Mouse (Mus musculus): ENCODE data around the gene Cmtr2. TPM values are rescaled to one million over a fixed set of nuclear protein-coding genes. Genes with fewer than 3 reads are reported as not detected.

Cmtr2 gene
- polyA plus RNA-seq, 1 experiment from 2014 or later = 12.9 TPM

DNA sequence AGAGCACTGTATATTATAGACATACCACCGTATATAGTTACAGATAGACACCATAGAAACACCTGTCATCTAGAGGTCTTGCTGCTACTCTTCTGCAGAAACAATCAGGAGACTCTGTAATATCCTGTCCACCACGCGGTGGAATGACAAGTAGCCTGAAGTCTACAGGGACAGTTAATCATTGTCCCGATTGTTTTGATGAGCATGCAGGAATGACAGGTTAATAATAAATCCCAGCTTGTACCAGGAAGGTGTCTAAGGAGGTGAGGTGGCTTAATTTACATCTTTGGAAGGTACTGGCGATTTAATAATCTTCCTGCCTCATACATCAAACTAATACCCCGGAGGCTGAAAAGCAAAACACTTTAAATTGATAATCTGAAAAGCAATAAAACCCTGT is 15.3 kb downstream of the Cmtr2 start:
- no peaks in the 10 kb centered on the region for H3K27me3 ChIP-seq (replicated peaks; ENCODE audit: control insufficient read depth, insufficient read depth, low read length)
- DNase-seq (ENCODE audit: low spot score) (no peak), ATAC-seq (no peak)
- 87% methylated on average over 6 of the region's 6 CpGs for WGBS
- H3K9me3 ChIP-seq (replicated peaks; ENCODE audit: control insufficient read depth, low read length) = no peaks in the 10 kb centered on the region
- no peaks in the 10 kb centered on the region for H3K4me1 ChIP-seq (ENCODE audit: control insufficient read depth, insufficient read depth, low read length)
- H3K36me3 ChIP-seq (ENCODE audit: control insufficient read depth, insufficient read depth, low read length) = no peaks in the 10 kb centered on the region
- no peak overlapping the region for H3K4me3 ChIP-seq (ENCODE audit: low read depth, low read length)
- H3K9ac ChIP-seq (ENCODE audit: low read length) = no peak overlapping the region
- H3K4me2 ChIP-seq (ENCODE audit: low read length) = no peak overlapping the region
- H3K27ac ChIP-seq (ENCODE audit: low read depth, low read length) = no peak overlapping the region

DNA sequence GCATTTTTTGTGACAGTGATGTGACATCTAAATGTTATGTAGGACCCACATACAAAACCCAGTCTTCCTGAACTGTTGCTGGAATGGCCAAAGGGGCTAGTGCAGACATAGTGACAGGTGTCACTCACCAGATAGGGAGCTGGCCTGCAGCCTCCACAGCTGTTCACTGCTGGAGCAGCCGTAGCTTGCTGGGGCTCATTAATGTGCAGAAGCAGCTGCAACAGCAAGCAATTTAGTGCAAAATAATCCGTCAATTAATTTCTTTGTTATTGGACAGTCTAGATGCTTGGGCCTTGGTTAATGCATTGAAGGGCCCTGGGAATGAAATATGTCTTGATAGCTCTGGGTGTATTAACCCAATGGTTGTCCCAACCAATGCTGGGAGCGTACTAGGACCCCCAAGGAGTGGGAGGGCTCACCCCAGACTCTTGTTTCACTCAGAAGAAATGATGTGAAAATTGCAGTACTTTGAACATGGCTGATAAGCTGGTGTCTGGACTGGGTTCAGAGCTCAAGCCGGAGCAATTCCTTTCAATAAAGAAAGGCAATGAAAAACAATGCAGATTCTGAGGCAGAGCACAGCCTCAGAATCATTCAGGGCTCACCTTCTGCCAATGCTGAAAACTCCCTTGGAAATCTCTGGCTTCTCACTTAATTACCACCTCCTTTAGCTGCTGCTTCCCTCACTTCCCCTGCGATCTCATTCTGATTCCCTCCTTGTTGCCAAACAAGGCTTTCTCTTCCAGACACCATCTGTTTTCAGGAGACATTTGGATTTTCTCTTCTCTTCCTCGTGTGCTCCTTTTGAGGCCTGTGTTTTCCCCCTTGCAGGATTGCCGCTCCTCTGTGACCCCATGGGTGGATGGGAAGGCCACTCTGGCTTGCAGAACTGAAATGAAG is 27.1 kb downstream of the Cmtr2 start:
- Histone ChIP-seq H3K4me2 (ENCODE audit: low read length) (no peak overlapping the region), H3K9me3 (replicated peaks; ENCODE audit: control insufficient read depth, low read length) (no peaks in the 10 kb centered on the region), H3K4me3 (ENCODE audit: low read depth, low read length) (no peak overlapping the region), H3K27me3 (replicated peaks; ENCODE audit: control insufficient read depth, insufficient read depth, low read length) (no peaks in the 10 kb centered on the region), H3K4me1 (ENCODE audit: control insufficient read depth, insufficient read depth, low read length) (peaks cover 10% of the 10 kb centered on the region), H3K9ac (ENCODE audit: low read length) (no peak overlapping the region), H3K27ac (ENCODE audit: low read depth, low read length) (peak overlapping the region; percentile 75), H3K36me3 (ENCODE audit: control insufficient read depth, insufficient read depth, low read length) (no peaks in the 10 kb centered on the region)
- DNase-seq (ENCODE audit: low spot score) (peak; percentile 67), ATAC-seq (peak; percentile 66)
- 26% methylated on average over 7 of the region's 7 CpGs for whole genome bisulfite sequencing

DNA sequence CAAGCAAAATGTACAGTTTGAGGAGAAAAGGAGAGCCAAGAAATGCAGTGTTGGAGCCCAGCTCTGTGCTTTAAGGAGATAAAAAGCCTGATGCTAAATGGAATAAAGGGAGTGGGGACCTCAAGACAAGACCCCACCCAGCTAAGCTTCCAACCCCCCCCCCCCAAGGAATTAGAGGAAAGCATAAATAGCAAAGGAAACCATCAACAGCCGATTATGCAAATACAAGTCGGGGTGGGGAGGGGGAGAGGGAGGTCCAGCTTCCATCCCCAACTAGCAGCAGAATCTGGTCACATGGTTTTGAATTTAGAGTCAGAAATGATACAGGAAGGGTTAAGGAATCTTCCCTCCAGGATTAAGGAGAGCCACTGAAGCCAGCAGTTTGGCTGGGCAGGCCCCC is 29.1 kb downstream of the Cmtr2 start:
- Histone ChIP-seq H3K36me3 (ENCODE audit: control insufficient read depth, insufficient read depth, low read length) (no peaks in the 10 kb centered on the region), H3K4me1 (ENCODE audit: control insufficient read depth, insufficient read depth, low read length) (peaks cover 10% of the 10 kb centered on the region), H3K27me3 (replicated peaks; ENCODE audit: control insufficient read depth, insufficient read depth, low read length) (no peaks in the 10 kb centered on the region), H3K4me3 (ENCODE audit: low read depth, low read length) (no peak overlapping the region), H3K9me3 (replicated peaks; ENCODE audit: control insufficient read depth, low read length) (no peaks in the 10 kb centered on the region), H3K27ac (ENCODE audit: low read depth, low read length) (no peak overlapping the region), H3K4me2 (ENCODE audit: low read length) (no peak overlapping the region), H3K9ac (ENCODE audit: low read length) (no peak overlapping the region)
- ATAC-seq (no peak), DNase-seq (ENCODE audit: low spot score) (no peak)
- 50% methylated on average over 2 of the region's 2 CpGs for WGBS

GRCm38 (mm10) chr8:110247238-110247637 is 31.8 kb downstream of the Cmtr2 start:
- H3K9me3 ChIP-seq (replicated peaks; ENCODE audit: control insufficient read depth, low read length) = no peaks in the 10 kb centered on the region
- ATAC-seq = no peak
- H3K9ac ChIP-seq (ENCODE audit: low read length) = no peak overlapping the region
- peaks cover 10% of the 10 kb centered on the region for H3K4me1 ChIP-seq (ENCODE audit: control insufficient read depth, insufficient read depth, low read length)
- 86% methylated on average over 6 of the region's 6 CpGs for WGBS
- no peak overlapping the region for H3K27ac ChIP-seq (ENCODE audit: low read depth, low read length)
- H3K27me3 ChIP-seq (replicated peaks; ENCODE audit: control insufficient read depth, insufficient read depth, low read length) = no peaks in the 10 kb centered on the region
- H3K4me3 ChIP-seq (ENCODE audit: low read depth, low read length) = no peak overlapping the region
- H3K36me3 ChIP-seq (ENCODE audit: control insufficient read depth, insufficient read depth, low read length) = no peaks in the 10 kb centered on the region
- no peak for DNase-seq (ENCODE audit: low spot score)
- H3K4me2 ChIP-seq (ENCODE audit: low read length) = no peak overlapping the region

- H3K4me2 ChIP-seq (ENCODE audit: low read length) = no peak overlapping the region
- ATAC-seq (no peak), DNase-seq (ENCODE audit: low spot score) (no peak)
- 82% methylated on average over 4 of the region's 4 CpGs for WGBS
- H3K4me3 ChIP-seq (ENCODE audit: low read depth, low read length) = no peak overlapping the region
- H3K9ac ChIP-seq (ENCODE audit: low read length) = no peak overlapping the region
- no peaks in the 10 kb centered on the region for H3K36me3 ChIP-seq (ENCODE audit: control insufficient read depth, insufficient read depth, low read length)
- no peaks in the 10 kb centered on the region for H3K4me1 ChIP-seq (ENCODE audit: control insufficient read depth, insufficient read depth, low read length)
- H3K27ac ChIP-seq (ENCODE audit: low read depth, low read length) = no peak overlapping the region
- no peaks in the 10 kb centered on the region for H3K9me3 ChIP-seq (replicated peaks; ENCODE audit: control insufficient read depth, low read length)
- no peaks in the 10 kb centered on the region for H3K27me3 ChIP-seq (replicated peaks; ENCODE audit: control insufficient read depth, insufficient read depth, low read length)
Measured at GRCm38 (mm10) chr8:110253986-110254385, 38.5 kb downstream of the Cmtr2 start.

DNA sequence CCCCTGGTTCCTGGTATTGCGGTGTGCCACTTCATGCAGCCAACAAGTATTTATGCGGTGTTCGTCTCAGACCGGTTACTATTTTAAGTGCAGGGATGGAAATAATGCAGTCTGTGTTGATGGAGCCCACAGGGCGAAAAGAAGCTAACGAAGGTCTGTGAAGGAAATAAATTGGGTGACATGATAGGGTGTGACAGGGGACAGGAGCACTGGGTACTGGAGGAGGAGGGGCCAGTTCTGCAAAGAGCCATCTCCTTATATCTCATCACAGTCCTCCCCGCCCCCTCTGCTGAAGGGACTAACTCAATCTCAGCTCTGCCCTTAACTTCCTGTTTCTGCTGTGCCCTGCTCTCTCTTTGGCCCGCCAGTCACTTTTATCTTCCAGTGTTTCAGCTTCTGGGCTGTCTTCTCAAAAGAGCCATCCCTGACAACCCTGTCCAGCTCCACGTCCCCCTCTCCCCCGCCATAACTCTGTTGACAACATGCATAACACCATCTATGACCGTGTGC is 50.4 kb downstream of the Cmtr2 start:
- no peak overlapping the region for H3K4me2 ChIP-seq (ENCODE audit: low read length)
- DNase-seq (ENCODE audit: low spot score) = no peak
- no peaks in the 10 kb centered on the region for H3K9me3 ChIP-seq (replicated peaks; ENCODE audit: control insufficient read depth, low read length)
- no peak overlapping the region for H3K9ac ChIP-seq (ENCODE audit: low read length)
- H3K27ac ChIP-seq (ENCODE audit: low read depth, low read length) = no peak overlapping the region
- no peak for ATAC-seq
- H3K27me3 ChIP-seq (replicated peaks; ENCODE audit: control insufficient read depth, insufficient read depth, low read length) = no peaks in the 10 kb centered on the region
- H3K4me1 ChIP-seq (ENCODE audit: control insufficient read depth, insufficient read depth, low read length) = no peaks in the 10 kb centered on the region
- H3K36me3 ChIP-seq (ENCODE audit: control insufficient read depth, insufficient read depth, low read length) = no peaks in the 10 kb centered on the region
- H3K4me3 ChIP-seq (ENCODE audit: low read depth, low read length) = no peak overlapping the region
- 68% methylated on average over 11 of the region's 11 CpGs for WGBS

DNA sequence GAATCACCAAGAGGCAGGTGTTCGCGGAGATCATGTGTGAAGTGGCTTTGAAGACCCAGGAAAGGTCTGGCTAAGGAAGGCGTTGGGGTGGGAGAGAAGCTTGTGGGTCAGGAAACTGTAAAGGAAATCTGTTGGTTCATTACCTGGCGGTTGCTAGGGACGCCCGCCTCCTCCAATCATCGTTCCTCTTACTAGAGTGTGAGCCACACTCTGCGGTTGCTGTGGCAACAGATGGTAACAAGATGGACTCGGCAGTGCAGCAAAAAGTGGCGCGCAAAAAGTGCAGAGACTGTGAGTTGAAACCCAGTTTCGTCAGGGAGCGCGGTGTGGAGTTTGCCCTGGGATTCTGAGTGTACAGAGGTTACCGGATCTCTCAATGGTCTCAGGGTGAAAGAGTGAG is 51.3 kb downstream of the Cmtr2 start, which contains the start of gene Hydin:
Gene Hydin (plus strand): TSS at position 237 of the 400 bp plus-strand sequence.
- WGBS = under 1% methylated on average over 15 of the region's 15 CpGs
- Histone ChIP-seq H3K4me1 (ENCODE audit: control insufficient read depth, insufficient read depth, low read length) (no peaks in the 10 kb centered on the region), H3K27me3 (replicated peaks; ENCODE audit: control insufficient read depth, insufficient read depth, low read length) (no peaks in the 10 kb centered on the region), H3K4me2 (ENCODE audit: low read length) (peak within 1 kb of the TSS; percentile 43), H3K9ac (ENCODE audit: low read length) (peak within 1 kb of the TSS; percentile 26; the same call in 1 of the 2 replicates), H3K27ac (ENCODE audit: low read depth, low read length) (no peak within 1 kb of the TSS), H3K4me3 (ENCODE audit: low read depth, low read length) (peak within 1 kb of the TSS; percentile 23), H3K9me3 (replicated peaks; ENCODE audit: control insufficient read depth, low read length) (no peaks in the 10 kb centered on the region), H3K36me3 (ENCODE audit: control insufficient read depth, insufficient read depth, low read length) (no peaks in the 10 kb centered on the region)
- DNase-seq (ENCODE audit: low spot score) (peak; percentile 95), ATAC-seq (peak; percentile 96)

GRCm38 (mm10) chr8:110267268-110267667 is 51.8 kb downstream of the Cmtr2 start:
- Histone ChIP-seq H3K4me1 (ENCODE audit: control insufficient read depth, insufficient read depth, low read length) (no peaks in the 10 kb centered on the region), H3K4me3 (ENCODE audit: low read depth, low read length) (peak overlapping the region; percentile 23), H3K36me3 (ENCODE audit: control insufficient read depth, insufficient read depth, low read length) (no peaks in the 10 kb centered on the region), H3K9me3 (replicated peaks; ENCODE audit: control insufficient read depth, low read length) (no peaks in the 10 kb centered on the region), H3K27me3 (replicated peaks; ENCODE audit: control insufficient read depth, insufficient read depth, low read length) (no peaks in the 10 kb centered on the region), H3K27ac (ENCODE audit: low read depth, low read length) (no peak overlapping the region), H3K9ac (ENCODE audit: low read length) (peak overlapping the region; percentile 26; the same call in 1 of the 2 replicates), H3K4me2 (ENCODE audit: low read length) (peak overlapping the region; percentile 43)
- WGBS = 8% methylated on average over 12 of the region's 12 CpGs
- DNase-seq (ENCODE audit: low spot score) = no peak
- 0 out of 2 replicates have a peak, but pooled peaks have one; percentile 40 for ATAC-seq

DNA sequence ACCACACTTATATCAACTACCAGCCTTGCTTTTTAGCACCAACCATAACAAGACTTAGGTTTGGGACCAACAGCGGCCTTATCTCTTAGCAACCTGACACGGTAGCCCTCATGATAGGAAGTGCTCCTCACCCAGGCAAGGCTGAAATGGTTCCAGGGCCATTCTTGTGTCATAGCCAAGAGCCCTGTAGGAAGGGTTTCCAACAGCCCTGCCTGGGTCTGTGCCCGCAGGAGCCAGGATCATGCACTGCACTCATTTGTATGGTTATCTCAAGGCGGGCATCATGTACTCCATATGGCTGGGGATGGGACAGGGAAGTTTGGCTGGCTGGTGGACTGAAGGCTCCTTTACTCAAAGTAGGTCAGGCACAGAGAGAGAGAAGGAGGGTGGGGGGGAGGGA is 55.2 kb downstream of the Cmtr2 start:
- DNase-seq (ENCODE audit: low spot score) (no peak), ATAC-seq (no peak)
- Histone ChIP-seq H3K36me3 (ENCODE audit: control insufficient read depth, insufficient read depth, low read length) (no peaks in the 10 kb centered on the region), H3K9me3 (replicated peaks; ENCODE audit: control insufficient read depth, low read length) (no peaks in the 10 kb centered on the region), H3K27me3 (replicated peaks; ENCODE audit: control insufficient read depth, insufficient read depth, low read length) (no peaks in the 10 kb centered on the region), H3K4me3 (ENCODE audit: low read depth, low read length) (no peak overlapping the region), H3K9ac (ENCODE audit: low read length) (no peak overlapping the region), H3K4me2 (ENCODE audit: low read length) (no peak overlapping the region), H3K27ac (ENCODE audit: low read depth, low read length) (no peak overlapping the region), H3K4me1 (ENCODE audit: control insufficient read depth, insufficient read depth, low read length) (peaks cover 6% of the 10 kb centered on the region)
- 93% methylated on average over 4 of the region's 4 CpGs for WGBS
